Mouse (Mus musculus) bone marrow, adult 2 months (tissue): ENCODE results near the gene Wdr20.

ENCODE experiments used
- CTCF ChIP-seq: fragments of 200-500 bp; IDR thresholded peaks from 2 replicates; pipeline ENCODE4 v1.5.1; 2011; ENCODE audit warnings: low read length, control low read depth; ENCODE audit not compliant: control insufficient read depth, insufficient read depth
- POLR2A ChIP-seq: fragments of 200-500 bp; IDR thresholded peaks from 2 replicates; pipeline ENCODE4 v1.6.1; 2011; ENCODE audit warnings: low read depth, mild to moderate bottlenecking, control low read depth, low read length, borderline replicate concordance; ENCODE audit not compliant: control insufficient read depth

DNA sequence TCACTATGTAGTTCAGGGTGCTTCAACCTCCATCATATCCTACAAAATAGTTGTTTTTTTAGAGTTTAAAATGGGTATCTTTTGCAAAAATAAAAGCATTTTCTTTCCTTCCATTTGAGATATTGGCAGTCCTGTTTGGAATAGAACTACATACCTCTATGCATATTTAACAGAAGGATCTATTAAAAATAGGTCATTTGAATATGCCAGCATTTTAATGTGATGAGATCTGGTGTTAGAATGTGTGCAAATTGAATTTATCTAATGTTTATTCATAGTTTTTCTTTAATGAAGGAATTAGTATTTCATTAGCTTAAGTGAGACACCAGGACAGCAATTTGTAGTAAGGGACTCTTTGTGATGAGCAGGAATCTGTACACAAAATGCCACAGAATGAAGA, 30.8 kb downstream of the Wdr20 start:
- TF ChIP-seq CTCF, result no peak
- TF ChIP-seq POLR2A, result no peak
